Mouse (Mus musculus): ENCODE results near the gene Olfr552.

DNA sequence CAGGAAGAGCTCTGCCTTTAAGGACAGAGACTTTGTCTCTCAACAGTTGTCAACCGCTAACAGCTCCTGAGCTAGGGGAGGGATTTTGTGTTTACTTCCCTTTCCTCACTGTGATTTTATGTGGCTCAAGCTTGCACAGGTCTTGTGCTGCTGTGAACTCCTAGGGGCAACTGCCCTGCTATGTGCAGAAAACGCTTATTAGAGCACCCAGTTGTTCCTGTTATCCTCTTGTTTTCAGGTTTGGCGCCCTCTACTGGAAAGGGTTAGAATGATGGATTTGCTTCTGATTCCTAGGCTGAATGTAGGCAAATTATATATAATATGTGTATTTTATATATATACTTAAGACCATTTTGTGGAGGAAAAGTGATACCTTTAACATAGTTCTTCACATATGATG, 39.1 kb downstream of the Olfr552 start:
- TF ChIP-seq GATA1 (IDR thresholded peaks at IDR 0.05; ENCODE audit: borderline replicate concordance, low read length) (no peak), FLI1 (IDR thresholded peaks at IDR 0.05; ENCODE audit: low read length) (no peak)
